Mouse (Mus musculus): Measurements from ENCODE around the gene Baiap3. TPM values are rescaled to one million over a fixed set of nuclear protein-coding genes. Genes with fewer than 3 reads are reported as not detected.
A peak's percentile ranks its signal among the peaks of the same experiment; 100 is the strongest.

Baiap3 gene
- 3.6 and 5.2 TPM in 2 replicates for polyA plus RNA-seq (2015; fragmentation: Nextera tagmentation; extraction: Ambion mirVana)

- 6% methylated on average over 24 of the region's 35 CpGs for WGBS
- H3K4me1 ChIP-seq: peaks cover 42% of the 10 kb centered on the region
- peak within 1 kb of the TSS; percentile 45 for H3K9ac ChIP-seq
Measured at GRCm38 (mm10) chr17:25256140-25256754, at the start of gene Baiap3. Baiap3 (minus strand) TSS chr17:25256364.

DNA sequence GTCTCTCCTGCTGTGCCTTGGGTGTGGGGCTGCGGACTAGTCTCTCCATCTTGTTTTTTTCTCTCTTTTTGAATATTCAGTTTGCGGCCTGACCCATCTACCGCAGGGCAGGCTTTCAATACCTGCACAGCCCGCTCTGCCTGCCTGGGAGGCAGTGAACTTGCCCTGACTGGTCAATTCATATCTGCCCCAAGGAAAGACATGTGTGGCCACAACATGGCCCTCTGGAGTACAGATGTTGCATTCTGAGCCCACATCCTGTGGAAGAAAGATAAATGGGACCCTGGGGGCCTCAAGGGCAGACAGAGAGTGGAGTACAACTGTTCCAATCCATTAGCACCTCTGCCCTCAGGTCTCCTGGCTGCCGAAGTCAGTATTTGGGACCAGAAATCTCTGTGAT, 41.9 kb upstream of the Baiap3 start, which contains the start of gene Prss34:
TSS of gene Prss34 (plus strand) at position 301 of the 400 bp plus-strand sequence.
- ATAC-seq: no peak
- WGBS: 92% methylated on average over 5 of the region's 5 CpGs
- Histone ChIP-seq H3K4me1 (no peaks in the 10 kb centered on the region), H3K9ac (no peak within 1 kb of the TSS), H3K27ac (no peak within 1 kb of the TSS), H3K27me3 (peaks cover 9% of the 10 kb centered on the region; the same call in 1 of the 2 replicates), H3K9me3 (replicated peaks) (no peaks in the 10 kb centered on the region), H3K4me2 (no peak within 1 kb of the TSS), H3K4me3 (no peak within 1 kb of the TSS), H3K36me3 (ENCODE audit: poor library complexity, severe bottlenecking) (no peaks in the 10 kb centered on the region)

More at GRCm38 (mm10) chr17:25256140-25256754, at the start of gene Baiap3:
- Histone ChIP-seq H3K4me3 (peak within 1 kb of the TSS; percentile 33), H3K27ac (no peak within 1 kb of the TSS), H3K9me3 (replicated peaks) (no peaks in the 10 kb centered on the region), H3K36me3 (ENCODE audit: poor library complexity, severe bottlenecking) (peaks cover 19% of the 10 kb centered on the region), H3K4me2 (peak within 1 kb of the TSS; percentile 61), H3K27me3 (peaks cover 40% of the 10 kb centered on the region)
- ATAC-seq: peak; percentile 36; the same call in 1 of the 2 replicates

DNA sequence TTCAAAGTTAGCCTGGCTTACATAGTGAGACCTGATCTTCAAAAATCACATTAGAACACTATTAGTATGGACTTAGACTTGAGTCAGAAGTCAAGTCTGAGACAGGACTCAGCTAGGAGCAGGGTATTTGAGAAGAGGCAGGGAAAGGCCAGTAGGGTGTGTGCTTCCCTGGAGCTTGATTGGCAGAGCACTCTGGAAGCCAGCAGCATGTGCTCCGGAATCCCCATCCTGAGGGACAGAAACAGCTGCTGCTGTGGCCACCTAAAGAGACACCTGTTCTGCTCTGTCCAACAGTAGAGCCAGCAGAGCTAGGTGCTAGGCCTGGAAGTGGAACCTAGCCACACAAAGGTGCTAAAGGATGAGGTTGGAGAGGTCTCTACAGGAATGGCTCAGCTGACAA, 37.9 kb upstream of the Baiap3 start:
- Histone ChIP-seq H3K27ac (no peak overlapping the region), H3K4me1 (no peaks in the 10 kb centered on the region), H3K9ac (no peak overlapping the region), H3K4me2 (no peak overlapping the region), H3K36me3 (ENCODE audit: poor library complexity, severe bottlenecking) (no peaks in the 10 kb centered on the region), H3K4me3 (no peak overlapping the region), H3K27me3 (0 out of 2 replicates have a peak, but pooled peaks cover 5% of the 10 kb centered on the region), H3K9me3 (replicated peaks) (no peaks in the 10 kb centered on the region)
- no peak for ATAC-seq
- WGBS: 84% methylated on average over 1 of the region's 1 CpGs

DNA sequence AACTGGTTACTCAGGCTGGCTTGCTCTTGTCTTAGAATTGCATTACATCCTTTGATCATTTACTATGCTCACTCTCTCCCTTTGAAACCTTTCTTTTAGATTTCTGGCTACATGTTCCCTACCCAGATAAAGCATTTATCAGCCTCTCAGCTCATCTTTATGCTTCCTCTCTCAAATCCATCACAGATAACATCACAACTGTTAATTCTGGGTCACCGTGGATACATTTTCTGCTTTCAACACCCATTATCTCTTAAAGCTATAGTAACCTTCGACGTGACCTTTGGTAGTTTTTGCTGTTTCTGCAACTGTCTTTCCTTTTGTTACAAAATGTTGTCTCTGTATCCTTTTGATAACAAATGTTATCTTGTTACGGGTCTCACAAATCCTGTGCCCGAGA, 37.3 kb upstream of the Baiap3 start:
- H3K9ac ChIP-seq: no peak overlapping the region
- WGBS: 88% methylated on average over 5 of the region's 5 CpGs
- H3K27ac ChIP-seq: no peak overlapping the region
- 0 out of 2 replicates have a peak, but pooled peaks cover 5% of the 10 kb centered on the region for H3K27me3 ChIP-seq
- no peaks in the 10 kb centered on the region for H3K36me3 ChIP-seq (ENCODE audit: poor library complexity, severe bottlenecking)
- ATAC-seq: no peak
- no peak overlapping the region for H3K4me2 ChIP-seq
- no peak overlapping the region for H3K4me3 ChIP-seq
- H3K4me1 ChIP-seq: no peaks in the 10 kb centered on the region
- H3K9me3 ChIP-seq (replicated peaks): no peaks in the 10 kb centered on the region

GRCm38 (mm10) chr17:25290411-25290810, 34.2 kb upstream of the Baiap3 start:
- 0 out of 2 replicates have a peak, but pooled peaks cover 3% of the 10 kb centered on the region for H3K27me3 ChIP-seq
- WGBS: 32% methylated on average over 4 of the region's 4 CpGs
- no peak overlapping the region for H3K4me3 ChIP-seq
- no peak for ATAC-seq
- no peak overlapping the region for H3K4me2 ChIP-seq
- H3K9ac ChIP-seq: no peak overlapping the region
- no peaks in the 10 kb centered on the region for H3K9me3 ChIP-seq (replicated peaks)
- no peaks in the 10 kb centered on the region for H3K4me1 ChIP-seq
- H3K27ac ChIP-seq: no peak overlapping the region
- H3K36me3 ChIP-seq (ENCODE audit: poor library complexity, severe bottlenecking): no peaks in the 10 kb centered on the region

DNA sequence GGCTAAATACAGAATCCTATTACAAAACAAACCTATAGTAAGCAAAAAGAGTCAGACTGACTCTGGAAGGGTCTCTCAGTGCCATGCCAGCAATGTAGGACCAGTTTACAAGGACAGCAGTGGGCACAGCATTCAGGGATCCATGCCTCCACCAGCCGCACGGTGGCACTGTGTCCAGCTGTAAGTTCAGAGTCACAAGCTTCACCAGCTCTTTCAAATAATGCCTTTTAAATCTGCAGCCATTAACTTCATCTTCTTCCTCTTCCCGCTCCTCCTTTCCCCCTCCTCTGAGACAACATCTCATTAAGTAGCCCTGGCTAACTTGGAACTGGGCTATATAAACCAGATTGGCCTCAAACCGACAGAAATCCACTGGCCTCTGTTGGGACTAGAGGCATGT, 32.7 kb upstream of the Baiap3 start:
- no peak for ATAC-seq
- no peak overlapping the region for H3K27ac ChIP-seq
- no peaks in the 10 kb centered on the region for H3K36me3 ChIP-seq (ENCODE audit: poor library complexity, severe bottlenecking)
- no peaks in the 10 kb centered on the region for H3K9me3 ChIP-seq (replicated peaks)
- no peak overlapping the region for H3K4me2 ChIP-seq
- no peak overlapping the region for H3K9ac ChIP-seq
- H3K27me3 ChIP-seq: 0 out of 2 replicates have a peak, but pooled peaks cover 3% of the 10 kb centered on the region
- WGBS: 20% methylated on average over 4 of the region's 4 CpGs
- no peak overlapping the region for H3K4me3 ChIP-seq
- no peaks in the 10 kb centered on the region for H3K4me1 ChIP-seq

GRCm38 (mm10) chr17:25285033-25285432, 28.9 kb upstream of the Baiap3 start:
- Histone ChIP-seq H3K27ac (no peak overlapping the region), H3K9ac (no peak overlapping the region), H3K4me2 (no peak overlapping the region), H3K9me3 (replicated peaks) (no peaks in the 10 kb centered on the region), H3K4me3 (no peak overlapping the region), H3K27me3 (no peaks in the 10 kb centered on the region; the same call in 1 of the 2 replicates), H3K36me3 (ENCODE audit: poor library complexity, severe bottlenecking) (no peaks in the 10 kb centered on the region), H3K4me1 (no peaks in the 10 kb centered on the region)
- 17% methylated on average over 3 of the region's 3 CpGs for WGBS
- no peak for ATAC-seq

GRCm38 (mm10) chr17:25282133-25282532, 26.0 kb upstream of the Baiap3 start:
- Histone ChIP-seq H3K4me3 (no peak overlapping the region), H3K27me3 (peaks cover 7% of the 10 kb centered on the region), H3K4me1 (no peaks in the 10 kb centered on the region), H3K36me3 (ENCODE audit: poor library complexity, severe bottlenecking) (no peaks in the 10 kb centered on the region), H3K9ac (no peak overlapping the region), H3K9me3 (replicated peaks) (no peaks in the 10 kb centered on the region), H3K4me2 (no peak overlapping the region), H3K27ac (no peak overlapping the region)
- 48% methylated on average over 11 of the region's 11 CpGs for WGBS
- ATAC-seq: no peak

DNA sequence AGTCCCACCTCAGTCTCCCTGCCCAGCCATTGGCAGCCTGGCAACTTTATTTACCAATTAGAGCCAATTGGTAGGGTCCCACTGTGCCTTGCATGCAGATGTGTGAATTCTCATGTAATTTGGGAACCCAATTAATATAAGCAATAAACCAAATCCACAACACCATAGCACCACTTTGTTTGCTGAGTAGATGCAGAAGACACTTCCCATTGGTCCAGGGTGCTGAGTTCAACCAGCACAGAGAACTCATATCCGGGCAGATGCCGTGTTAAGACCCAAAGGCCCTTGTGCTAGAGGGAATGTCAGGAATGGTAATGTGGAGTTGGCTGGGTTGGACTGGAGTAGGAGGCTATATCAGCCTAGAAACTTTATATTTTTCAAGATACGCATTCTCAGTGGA, 19.7 kb upstream of the Baiap3 start:
- Histone ChIP-seq H3K9ac (no peak overlapping the region), H3K4me3 (no peak overlapping the region), H3K27me3 (peaks cover 7% of the 10 kb centered on the region), H3K4me2 (no peak overlapping the region), H3K9me3 (replicated peaks) (no peaks in the 10 kb centered on the region), H3K4me1 (peaks cover 22% of the 10 kb centered on the region), H3K27ac (no peak overlapping the region), H3K36me3 (ENCODE audit: poor library complexity, severe bottlenecking) (0 out of 2 replicates have a peak, but pooled peaks cover 2% of the 10 kb centered on the region)
- WGBS: 95% methylated on average over 3 of the region's 3 CpGs
- no peak for ATAC-seq

DNA sequence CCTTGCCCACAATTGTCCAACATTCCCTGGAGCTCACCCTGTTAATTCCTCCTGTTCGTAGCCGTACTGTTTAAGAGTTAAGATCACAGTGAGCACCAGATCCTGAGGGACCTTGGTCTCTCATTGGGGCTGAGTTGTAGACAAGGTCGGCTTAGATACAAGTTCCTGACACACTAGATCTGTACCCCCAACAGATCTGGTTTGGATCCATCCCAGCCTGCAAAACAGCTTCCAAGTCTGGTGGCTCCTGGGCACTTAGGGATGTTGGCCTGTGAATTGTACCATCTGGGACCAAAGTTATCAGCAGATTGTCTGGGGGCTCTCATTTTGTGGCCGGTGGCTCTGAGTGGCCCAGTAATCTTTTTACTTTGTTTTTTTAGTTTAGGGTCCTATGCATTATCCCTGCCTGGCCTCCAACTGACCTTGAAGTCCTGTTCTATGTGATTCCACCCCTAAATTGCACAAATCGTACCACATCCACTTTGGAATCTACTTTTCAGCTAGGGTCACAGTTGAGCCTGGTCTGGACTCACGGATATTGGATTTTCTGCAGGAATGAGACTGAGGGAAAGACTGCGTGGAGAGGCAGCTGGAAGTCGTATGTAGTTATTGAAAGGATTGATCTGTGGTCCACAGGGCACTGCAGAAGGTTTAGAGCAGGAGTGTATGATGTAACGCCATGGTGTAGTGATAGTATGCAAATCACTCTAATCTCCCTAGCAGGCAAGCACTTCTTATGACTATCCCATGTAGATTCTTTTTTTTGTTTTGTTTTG, 18.6 kb upstream of the Baiap3 start, which contains the start of gene Ube2i:
TSS of gene Ube2i (minus strand) at position 52 of the 776 bp plus-strand sequence.
- peaks cover 33% of the 10 kb centered on the region for H3K4me1 ChIP-seq
- H3K4me2 ChIP-seq: peak within 1 kb of the TSS; percentile 93
- H3K9me3 ChIP-seq (replicated peaks): no peaks in the 10 kb centered on the region
- H3K27me3 ChIP-seq: peaks cover 7% of the 10 kb centered on the region
- H3K27ac ChIP-seq: peak within 1 kb of the TSS; percentile 97
- ATAC-seq: no peak
- peak within 1 kb of the TSS; percentile 94 for H3K4me3 ChIP-seq
- 86% methylated on average over 9 of the region's 9 CpGs for WGBS
- peak within 1 kb of the TSS; percentile 100 for H3K9ac ChIP-seq
- H3K36me3 ChIP-seq (ENCODE audit: poor library complexity, severe bottlenecking): peaks cover 10% of the 10 kb centered on the region

- Histone ChIP-seq H3K27ac (peak overlapping the region; percentile 97), H3K4me1 (peaks cover 36% of the 10 kb centered on the region), H3K4me2 (peak overlapping the region; percentile 93), H3K27me3 (no peaks in the 10 kb centered on the region), H3K9ac (peak overlapping the region; percentile 100), H3K36me3 (ENCODE audit: poor library complexity, severe bottlenecking) (peaks cover 19% of the 10 kb centered on the region), H3K4me3 (peak overlapping the region; percentile 94), H3K9me3 (replicated peaks) (no peaks in the 10 kb centered on the region)
- under 1% methylated on average over 40 of the region's 45 CpGs for WGBS
- ATAC-seq: peak; percentile 94
Measured at GRCm38 (mm10) chr17:25273706-25274501, 17.7 kb upstream of the Baiap3 start.
